Mouse (Mus musculus) cerebellum, adult 9-10 months (tissue): ENCODE measurements at regions not wholly inside any gene's neighbourhood (a gene's known extent, or its start where the extent isn't known, plus 50 kb on each side); places are given as distances from the start of the nearest gene placed in this dataset.

ENCODE experiments used
- DNase-seq: peaks from one replicate; pipeline ENCODE4 v3.0.0; 2022

- DNase-seq: no peak
These were observed 507.7 kb downstream of the Zbbx start for GRCm38 (mm10) chr3:74657170-74657569.

- no peak for DNase-seq
These were observed 532.2 kb downstream of the Zbbx start for GRCm38 (mm10) chr3:74632623-74633022.

GRCm38 (mm10) chr3:74601328-74602007 is 563.4 kb downstream of the Zbbx start:
- DNase-seq: no peak

GRCm38 (mm10) chr3:74588703-74589362 is 576.0 kb downstream of the Zbbx start:
- no peak for DNase-seq

DNA sequence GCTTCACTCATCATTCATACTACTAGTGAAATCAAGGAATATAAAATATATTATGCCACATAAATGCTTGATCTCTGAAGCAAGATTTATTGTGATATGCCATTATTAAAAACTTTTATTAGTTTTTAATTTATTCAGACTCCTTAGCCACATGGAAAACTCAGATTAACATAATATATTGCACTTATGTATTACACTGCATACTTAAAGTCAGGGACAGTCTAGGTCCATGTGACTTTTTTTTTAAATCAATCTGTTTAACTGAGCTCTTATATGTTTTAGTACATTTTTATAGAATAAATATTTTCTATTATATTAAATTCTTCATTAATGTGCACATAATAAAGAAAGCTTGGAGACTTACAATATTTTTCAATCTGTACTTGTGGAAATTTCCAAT is 599.7 kb downstream of the Zbbx start:
- DNase-seq: no peak

DNA sequence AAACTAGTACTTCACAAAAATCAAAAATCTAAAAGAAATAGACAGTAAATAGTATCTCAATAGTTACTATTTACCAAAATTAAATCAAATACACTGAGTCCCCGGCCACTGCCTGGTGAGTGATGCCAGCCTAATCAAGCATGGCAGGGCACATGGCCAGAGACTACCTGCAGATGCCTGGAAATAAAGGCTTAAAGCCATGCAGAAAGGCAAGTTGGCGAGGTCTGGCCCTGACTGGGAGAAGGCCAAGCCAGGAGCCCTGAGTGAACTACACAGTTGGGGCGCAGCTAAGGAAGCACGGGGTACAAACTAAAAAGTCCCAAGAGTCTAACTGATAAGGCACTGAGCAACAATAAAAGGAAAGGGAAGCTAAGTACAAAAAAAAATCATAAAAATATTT is 630.0 kb downstream of the Zbbx start:
- peak; percentile 80 for DNase-seq

DNA sequence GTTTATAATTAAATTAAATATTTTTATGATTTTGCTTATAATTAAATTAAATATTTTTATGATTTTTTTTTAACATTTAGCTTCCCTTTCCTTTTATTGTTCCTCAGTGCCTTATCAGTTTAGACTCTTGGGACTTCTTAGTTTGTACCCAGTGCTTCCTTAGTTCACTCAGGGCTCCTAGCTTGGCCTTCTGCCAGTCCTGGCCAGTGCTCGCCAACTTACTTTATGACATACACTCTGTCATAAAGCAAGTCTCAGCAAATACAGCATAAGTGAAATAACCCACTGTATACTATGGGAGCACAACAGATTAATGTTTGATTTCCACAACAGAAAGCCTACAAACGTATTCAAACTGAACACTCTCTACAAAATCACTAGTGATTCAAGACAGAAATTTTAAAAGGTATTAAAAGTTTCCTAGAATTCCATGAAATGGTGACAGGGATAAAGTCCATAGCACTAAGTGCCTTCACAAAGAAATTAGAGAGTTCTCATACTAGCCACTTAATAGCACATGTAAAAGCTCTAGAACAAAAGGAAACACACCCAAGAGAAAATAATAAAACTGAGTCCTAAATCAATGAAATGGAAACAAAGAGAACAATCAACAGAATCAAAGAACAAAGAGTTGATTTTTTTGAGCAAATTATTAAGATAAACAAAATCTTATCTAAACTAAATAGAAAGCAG is 630.7 kb downstream of the Zbbx start:
- no peak for DNase-seq

- no peak for DNase-seq
These were observed 681.1 kb downstream of the Zbbx start for GRCm38 (mm10) chr3:74483741-74484140.
